Mouse (Mus musculus) E14TG2a.4 (cell line): ENCODE measurements around the gene Rhox4a.
"Not testable (repeated sequence)": the region's sequence is repeated elsewhere in the genome, so short reads cannot be mapped to it uniquely, and the experiment has no call there.

Source experiments
- CTCF ChIP-seq: conservative IDR thresholded peaks from 2 replicates; pipeline ENCODE4 v1.5.1; 2014; ENCODE audit warnings: low read length
- NANOG ChIP-seq: IDR thresholded peaks from 2 replicates; pipeline ENCODE4 v1.6.1; 2014; ENCODE audit warnings: borderline replicate concordance, low read length, mixed read lengths

DNA sequence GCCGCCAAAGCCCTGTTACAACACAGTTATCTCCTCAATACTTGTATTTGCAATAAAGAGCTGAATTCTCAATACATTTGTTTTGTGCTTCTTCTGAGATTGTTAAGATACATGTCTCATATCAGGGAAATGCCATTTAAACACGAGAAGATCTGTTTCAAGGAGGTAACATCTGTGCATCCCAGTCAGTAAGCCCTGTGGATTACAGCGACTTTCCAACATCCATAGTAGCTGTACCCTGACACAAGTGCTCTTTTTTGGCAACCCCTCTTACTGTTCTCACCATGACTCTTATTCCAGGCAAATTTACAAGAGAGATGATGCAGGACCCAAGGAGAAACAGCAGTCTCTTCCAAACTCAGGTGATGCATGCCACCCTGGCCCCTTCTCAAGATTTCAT lies 15.5 kb upstream of the Rhox4a start, which contains the start of gene Rhox3a:
- not testable (repeated sequence) for TF ChIP-seq NANOG, CTCF
